Mouse (Mus musculus) adrenal gland, adult (tissue): Measurements from ENCODE around the gene Far2.

Source experiments
- DNase-seq, 2 experiments: peaks; one replicate each; pipeline ENCODE4 v3.0.0; 2022 to 2023; ENCODE audit warnings: low spot score in 1 of 2; ENCODE audit not compliant: inconsistent age in 2 of 2

The Far2 gene

GRCm38 (mm10) chr6:148216752-148217151, 169.7 kb downstream of the Far2 start:
- DNase-seq, result no peak

- DNase-seq, result no peak
Observed at GRCm38 (mm10) chr6:148218235-148219076, 171.4 kb downstream of the Far2 start.

GRCm38 (mm10) chr6:148222686-148223085, 175.6 kb downstream of the Far2 start:
- DNase-seq, result no peak

GRCm38 (mm10) chr6:148227542-148227941, 180.5 kb downstream of the Far2 start:
- DNase-seq, result no peak
